Mouse (Mus musculus): Measurements from ENCODE around the gene Sf3b4. TPM values are rescaled to one million over a fixed set of nuclear protein-coding genes. Genes with fewer than 3 reads are reported as not detected.

The Sf3b4 gene
- polyA plus RNA-seq (2015; fragmentation: Nextera tagmentation; extraction: Ambion mirVana), result 64.4 and 68.4 TPM in 2 replicates

DNA sequence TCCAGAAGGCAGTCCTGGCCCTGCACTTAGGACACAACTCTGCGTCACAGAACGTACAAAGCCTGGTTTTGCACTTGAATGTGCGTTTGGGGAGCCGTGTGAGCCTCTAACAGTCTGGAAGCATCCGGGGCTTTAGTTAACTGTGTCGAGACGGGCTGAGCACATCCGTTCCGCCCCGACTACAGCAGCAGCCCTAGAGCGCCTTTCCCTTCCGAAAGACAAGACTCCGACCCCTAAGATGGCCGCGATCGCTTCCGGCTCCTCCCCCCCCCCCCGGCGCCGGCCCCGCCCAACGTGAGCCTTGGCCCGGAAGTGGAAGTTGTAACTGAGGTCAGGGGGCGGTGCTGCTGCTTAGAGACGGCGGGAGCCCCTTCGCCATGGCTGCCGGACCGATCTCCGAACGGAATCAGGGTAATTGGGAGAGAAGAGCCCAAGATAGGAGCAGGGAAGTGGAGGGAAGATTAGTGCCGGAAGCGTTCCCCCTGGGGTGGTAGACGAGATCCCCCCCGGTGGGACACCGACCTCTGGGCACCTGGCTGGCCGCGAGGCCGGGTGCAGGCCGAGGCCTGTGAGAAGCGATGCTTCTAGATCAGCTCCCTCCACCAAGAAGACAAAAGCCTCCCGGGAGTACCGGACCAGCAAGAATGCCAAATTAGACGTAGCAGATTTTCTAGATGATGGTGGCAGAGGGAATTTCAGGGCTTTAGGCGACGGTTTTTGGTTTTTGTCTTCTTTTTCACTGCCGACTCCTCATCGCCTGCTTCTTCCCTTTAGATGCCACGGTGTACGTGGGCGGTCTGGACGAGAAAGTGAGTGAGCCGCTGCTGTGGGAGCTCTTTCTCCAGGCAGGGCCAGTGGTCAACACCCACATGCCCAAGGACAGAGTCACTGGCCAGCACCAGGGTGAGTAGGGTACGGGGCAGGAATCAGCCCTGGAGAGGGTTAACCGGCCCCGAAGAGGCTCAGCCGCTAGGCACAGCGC lies at the start of gene Sf3b4:
Gene Sf3b4 (plus strand): TSS at position 136 of the 982 bp plus-strand sequence.
- peak; percentile 97 for ATAC-seq
- Histone ChIP-seq H3K9me3 (ENCODE audit: low read length) (no peaks in the 10 kb centered on the region), H3K36me3 (ENCODE audit: insufficient read depth, low read length) (peaks cover 14% of the 10 kb centered on the region; the same call in 1 of the 2 replicates), H3K4me1 (ENCODE audit: insufficient read depth, low read depth, low read length) (peaks cover 19% of the 10 kb centered on the region; the same call in 1 of the 2 replicates), H3K4me3 (ENCODE audit: low read depth, low read length) (peak within 1 kb of the TSS; percentile 81), H3K27ac (ENCODE audit: low read length) (peak within 1 kb of the TSS; percentile 99), H3K4me2 (replicated peaks; ENCODE audit: low read depth, low read length) (peak within 1 kb of the TSS; percentile 87), H3K9ac (replicated peaks; ENCODE audit: low read depth) (peak within 1 kb of the TSS; percentile 67), H3K27me3 (replicated peaks; ENCODE audit: insufficient read depth, low read length) (no peaks in the 10 kb centered on the region)
- under 1% methylated on average over 51 of the region's 58 CpGs for WGBS
- peak; percentile 97 for DNase-seq (ENCODE audit: low spot score)
- TF ChIP-seq CTCF (IDR thresholded peaks at IDR 0.05), result no peak
- TF ChIP-seq EP300 (IDR thresholded peaks at IDR 0.05), result peak; percentile 59; the same call in 1 of the 2 replicates

DNA sequence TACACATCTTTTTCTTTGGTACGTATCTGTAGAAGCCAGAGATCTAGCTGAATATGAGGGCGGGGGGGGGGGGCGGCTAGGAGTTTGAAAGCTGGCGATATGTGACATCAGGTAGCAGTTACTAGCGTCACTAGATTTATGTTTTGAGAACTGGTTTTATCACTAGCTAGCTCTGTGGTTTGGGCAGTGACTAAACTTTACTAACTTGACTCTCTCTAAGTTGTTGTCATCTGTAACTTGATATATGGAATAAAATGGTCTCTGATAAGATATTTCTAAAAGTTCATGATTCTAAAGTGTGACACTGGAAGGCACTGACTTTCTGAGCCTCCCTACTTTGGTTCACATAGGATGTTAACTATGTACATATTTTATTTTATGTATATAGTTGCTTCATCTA lies 47.9 kb upstream of the Sf3b4 start:
- WGBS, result 89% methylated on average over 5 of the region's 5 CpGs
- no peaks in the 10 kb centered on the region for H3K9me3 ChIP-seq (ENCODE audit: low read length)
- H3K9ac ChIP-seq (replicated peaks; ENCODE audit: low read depth), result no peak overlapping the region
- H3K36me3 ChIP-seq (ENCODE audit: insufficient read depth, low read length), result no peaks in the 10 kb centered on the region
- no peak overlapping the region for H3K4me3 ChIP-seq (ENCODE audit: low read depth, low read length)
- no peak overlapping the region for H3K27ac ChIP-seq (ENCODE audit: low read length)
- ATAC-seq, result no peak
- H3K4me2 ChIP-seq (replicated peaks; ENCODE audit: low read depth, low read length), result no peak overlapping the region
- no peak for TF ChIP-seq EP300 (IDR thresholded peaks at IDR 0.05)
- TF ChIP-seq CTCF (IDR thresholded peaks at IDR 0.05), result no peak
- DNase-seq (ENCODE audit: low spot score), result no peak
- H3K4me1 ChIP-seq (ENCODE audit: insufficient read depth, low read depth, low read length), result no peaks in the 10 kb centered on the region; the same call in 1 of the 2 replicates
- H3K27me3 ChIP-seq (replicated peaks; ENCODE audit: insufficient read depth, low read length), result no peaks in the 10 kb centered on the region

DNA sequence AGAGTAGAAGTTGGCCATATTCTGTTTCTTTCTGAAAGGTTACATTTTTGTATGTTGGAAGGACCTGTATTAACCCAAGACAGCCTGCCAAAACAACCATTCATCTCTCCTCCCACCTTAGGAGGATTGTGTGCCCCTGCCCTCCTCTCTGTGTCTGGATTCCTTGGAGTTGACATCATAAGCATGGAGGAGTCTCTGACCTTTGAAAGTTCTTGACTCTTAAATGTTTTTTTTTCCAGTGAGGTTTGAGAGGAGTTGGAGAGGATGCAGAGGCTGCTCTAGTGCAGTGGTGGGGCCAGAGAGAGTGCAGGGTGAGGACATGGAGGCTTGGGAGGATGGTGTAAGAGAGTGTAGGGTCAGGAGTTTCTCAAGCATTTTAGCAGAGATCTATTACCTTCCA lies 44.0 kb upstream of the Sf3b4 start:
- ATAC-seq (peak; percentile 75), DNase-seq (ENCODE audit: low spot score) (peak; percentile 56)
- Histone ChIP-seq H3K27ac (ENCODE audit: low read length) (no peak overlapping the region), H3K9me3 (ENCODE audit: low read length) (no peaks in the 10 kb centered on the region), H3K27me3 (replicated peaks; ENCODE audit: insufficient read depth, low read length) (no peaks in the 10 kb centered on the region), H3K4me3 (ENCODE audit: low read depth, low read length) (no peak overlapping the region), H3K4me2 (replicated peaks; ENCODE audit: low read depth, low read length) (no peak overlapping the region), H3K4me1 (ENCODE audit: insufficient read depth, low read depth, low read length) (no peaks in the 10 kb centered on the region; the same call in 1 of the 2 replicates), H3K9ac (replicated peaks; ENCODE audit: low read depth) (no peak overlapping the region), H3K36me3 (ENCODE audit: insufficient read depth, low read length) (no peaks in the 10 kb centered on the region)
- TF ChIP-seq EP300 (IDR thresholded peaks at IDR 0.05) (peak; percentile 38; the same call in 1 of the 2 replicates), CTCF (IDR thresholded peaks at IDR 0.05) (no peak)

DNA sequence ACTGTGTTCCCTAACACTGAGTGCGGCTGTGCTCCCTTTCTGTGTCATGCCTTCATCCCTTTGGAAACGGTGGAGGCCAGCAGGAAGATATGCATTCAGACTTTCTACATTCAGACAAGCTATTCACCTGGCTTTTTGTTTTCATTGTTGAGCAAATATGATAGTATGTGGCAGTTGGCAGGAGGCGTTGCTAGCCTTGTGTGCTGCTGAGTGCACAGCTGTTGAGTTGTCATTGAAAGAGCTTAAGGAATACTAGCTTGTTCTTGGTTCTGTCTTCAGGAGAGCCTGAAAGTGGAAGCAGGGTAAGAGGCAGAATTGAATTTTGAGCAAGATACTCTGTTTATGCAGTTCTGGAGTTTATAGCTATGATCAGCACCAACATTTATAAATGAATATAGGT lies 39.7 kb upstream of the Sf3b4 start:
- no peak for ATAC-seq
- Histone ChIP-seq H3K36me3 (ENCODE audit: insufficient read depth, low read length) (no peaks in the 10 kb centered on the region), H3K4me2 (replicated peaks; ENCODE audit: low read depth, low read length) (no peak overlapping the region), H3K9me3 (ENCODE audit: low read length) (no peaks in the 10 kb centered on the region), H3K27ac (ENCODE audit: low read length) (no peak overlapping the region), H3K9ac (replicated peaks; ENCODE audit: low read depth) (no peak overlapping the region), H3K4me3 (ENCODE audit: low read depth, low read length) (no peak overlapping the region), H3K27me3 (replicated peaks; ENCODE audit: insufficient read depth, low read length) (no peaks in the 10 kb centered on the region), H3K4me1 (ENCODE audit: insufficient read depth, low read depth, low read length) (no peaks in the 10 kb centered on the region; the same call in 1 of the 2 replicates)
- 72% methylated on average over 3 of the region's 3 CpGs for WGBS
- TF ChIP-seq EP300 (IDR thresholded peaks at IDR 0.05), result no peak
- no peak for TF ChIP-seq CTCF (IDR thresholded peaks at IDR 0.05)
- DNase-seq (ENCODE audit: low spot score), result peak; percentile 15

DNA sequence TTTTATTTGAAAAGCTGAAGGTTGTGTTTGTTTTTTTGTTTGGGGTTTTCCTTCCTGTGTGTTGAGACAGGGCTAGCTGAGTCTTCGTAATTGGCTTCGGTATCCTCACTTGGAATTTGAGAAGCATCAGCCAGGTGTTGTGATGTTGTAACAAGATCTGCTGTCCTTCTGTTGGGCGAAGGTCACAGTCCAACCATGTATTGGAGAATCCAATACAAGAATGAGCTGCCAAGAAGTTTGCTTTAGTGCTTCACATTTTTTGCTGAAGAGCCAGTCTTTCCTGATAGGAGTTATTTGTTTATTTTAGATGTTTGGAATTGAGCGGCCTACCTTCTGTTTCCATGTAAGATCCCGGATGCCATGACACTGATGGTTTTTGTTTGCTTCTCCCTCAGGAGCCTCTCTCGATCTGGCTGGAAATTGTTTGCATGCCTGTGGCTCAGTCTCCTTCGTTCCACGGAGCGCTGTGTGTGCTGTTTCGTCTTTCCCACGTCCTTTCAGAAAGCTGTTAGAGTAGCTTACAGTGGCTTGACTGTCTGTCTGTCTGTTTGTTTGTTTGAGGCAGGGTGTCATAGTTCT lies 38.7 kb upstream of the Sf3b4 start:
- no peak overlapping the region; the same call in 1 of the 2 replicates for H3K27ac ChIP-seq (ENCODE audit: low read length)
- WGBS, result 27% methylated on average over 11 of the region's 11 CpGs

DNA sequence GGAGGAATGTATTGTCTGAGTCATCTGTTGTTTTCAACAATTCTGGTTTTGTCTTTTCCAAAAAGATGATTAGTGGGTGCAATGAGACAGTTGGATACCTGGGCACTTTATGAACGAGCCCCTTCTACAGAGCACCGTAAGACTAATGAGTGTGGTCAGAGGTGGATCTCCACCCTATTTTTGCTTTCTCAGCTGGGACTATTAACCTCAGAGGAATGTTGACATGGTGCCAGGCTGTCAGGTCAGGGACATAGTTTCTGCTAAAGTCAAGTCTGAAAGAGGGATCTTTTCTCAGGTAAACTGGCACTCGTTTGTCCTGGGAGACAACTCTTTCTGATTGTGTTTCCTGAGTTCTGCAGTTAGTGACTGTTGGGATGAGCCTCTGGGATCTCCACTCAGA lies 37.1 kb upstream of the Sf3b4 start:
- WGBS, result 48% methylated on average over 3 of the region's 3 CpGs
- no peaks in the 10 kb centered on the region for H3K27me3 ChIP-seq (replicated peaks; ENCODE audit: insufficient read depth, low read length)
- no peaks in the 10 kb centered on the region; the same call in 1 of the 2 replicates for H3K4me1 ChIP-seq (ENCODE audit: insufficient read depth, low read depth, low read length)
- no peak for ATAC-seq
- peak; percentile 33 for DNase-seq (ENCODE audit: low spot score)
- H3K9me3 ChIP-seq (ENCODE audit: low read length), result no peaks in the 10 kb centered on the region
- TF ChIP-seq EP300 (IDR thresholded peaks at IDR 0.05) (no peak), CTCF (IDR thresholded peaks at IDR 0.05) (no peak)
- H3K9ac ChIP-seq (replicated peaks; ENCODE audit: low read depth), result no peak overlapping the region
- H3K27ac ChIP-seq (ENCODE audit: low read length), result no peak overlapping the region
- H3K4me3 ChIP-seq (ENCODE audit: low read depth, low read length), result no peak overlapping the region
- H3K4me2 ChIP-seq (replicated peaks; ENCODE audit: low read depth, low read length), result no peak overlapping the region
- no peaks in the 10 kb centered on the region for H3K36me3 ChIP-seq (ENCODE audit: insufficient read depth, low read length)

More for the DNA sequence above, 38.7 kb upstream of the Sf3b4 start:
- no peak overlapping the region for H3K4me3 ChIP-seq (ENCODE audit: low read depth, low read length)
- peak; percentile 30 for DNase-seq (ENCODE audit: low spot score)
- no peaks in the 10 kb centered on the region; the same call in 1 of the 2 replicates for H3K4me1 ChIP-seq (ENCODE audit: insufficient read depth, low read depth, low read length)
- H3K9ac ChIP-seq (replicated peaks; ENCODE audit: low read depth), result no peak overlapping the region
- no peak for TF ChIP-seq EP300 (IDR thresholded peaks at IDR 0.05)
- TF ChIP-seq CTCF (IDR thresholded peaks at IDR 0.05), result no peak
- ATAC-seq, result no peak; the same call in 1 of the 2 replicates
- H3K36me3 ChIP-seq (ENCODE audit: insufficient read depth, low read length), result no peaks in the 10 kb centered on the region
- H3K27me3 ChIP-seq (replicated peaks; ENCODE audit: insufficient read depth, low read length), result no peaks in the 10 kb centered on the region
- H3K9me3 ChIP-seq (ENCODE audit: low read length), result no peaks in the 10 kb centered on the region
- no peak overlapping the region for H3K4me2 ChIP-seq (replicated peaks; ENCODE audit: low read depth, low read length)
